In the genomic region with DNA sequence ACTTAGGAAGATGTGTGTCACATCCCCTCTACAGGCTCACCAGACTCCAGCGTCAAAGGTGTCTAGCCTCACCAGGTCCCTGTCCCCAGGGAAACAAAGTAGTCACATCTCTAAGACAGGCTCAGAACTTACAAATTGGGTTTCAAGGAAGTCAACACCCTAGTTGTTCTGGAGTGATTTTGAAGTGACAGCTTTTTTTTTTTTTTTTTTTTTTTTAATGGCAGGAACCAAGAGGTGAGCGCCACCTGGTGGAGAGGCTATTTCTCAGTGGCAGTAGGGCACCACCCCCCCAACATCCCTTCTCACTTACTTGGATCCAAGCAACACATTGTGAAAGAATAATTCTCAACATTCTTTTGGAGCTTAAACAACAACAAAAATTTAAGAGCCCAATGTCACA, we compare ENCODE assay signal across 8 mouse cellular contexts. TPM values are rescaled to one million over a fixed set of nuclear protein-coding genes. Genes with fewer than 3 reads are reported as not detected.
DNase-seq lines count a peak whose midpoint lies in the region; ATAC-seq and TF ChIP-seq lines count a peak whose summit lies in the region.

No protein-coding gene starts in this region.

- no peaks in the 10 kb centered on the region; the same call in 1 of the 2 replicates for H3K27me3 ChIP-seq in hindbrain, postnatal 0 days (ENCODE audit: insufficient read depth, low read length)
- H3K27me3 ChIP-seq in hindbrain, embryonic 14.5 days (ENCODE audit: control insufficient read depth, insufficient read depth, low read length) = no peaks in the 10 kb centered on the region
- no peaks in the 10 kb centered on the region for H3K27me3 ChIP-seq in G1E (ENCODE audit: insufficient read depth, low read length)
- no peaks in the 10 kb centered on the region for H3K27me3 ChIP-seq in limb, embryonic 11.5 days (ENCODE audit: control insufficient read depth, insufficient read depth, low read length)

- no peaks in the 10 kb centered on the region for H3K36me3 ChIP-seq in hindbrain, postnatal 0 days (ENCODE audit: insufficient read depth, low read length)
- no peaks in the 10 kb centered on the region for H3K36me3 ChIP-seq in hindbrain, embryonic 14.5 days (replicated peaks; ENCODE audit: control insufficient read depth, insufficient read depth)
- H3K36me3 ChIP-seq in G1E (replicated peaks) = no peaks in the 10 kb centered on the region
- H3K36me3 ChIP-seq in limb, embryonic 11.5 days (ENCODE audit: control insufficient read depth, insufficient read depth, low read length) = no peaks in the 10 kb centered on the region

- H3K4me3 ChIP-seq in hindbrain, postnatal 0 days (ENCODE audit: low read length) = no peak overlapping the region
- H3K4me3 ChIP-seq in hindbrain, embryonic 14.5 days (replicated peaks; ENCODE audit: low read length) = no peak overlapping the region
- H3K4me3 ChIP-seq in G1E (ENCODE audit: low read depth, low read length) = no peak overlapping the region
- no peak overlapping the region for H3K4me3 ChIP-seq in limb, embryonic 11.5 days (ENCODE audit: low read depth, low read length)

- H3K4me1 ChIP-seq in hindbrain, postnatal 0 days (ENCODE audit: insufficient read depth, low read length) = no peaks in the 10 kb centered on the region
- H3K4me1 ChIP-seq in hindbrain, embryonic 14.5 days (replicated peaks; ENCODE audit: control insufficient read depth, insufficient read depth, low read length) = no peaks in the 10 kb centered on the region
- peaks cover 18% of the 10 kb centered on the region for H3K4me1 ChIP-seq in G1E (ENCODE audit: insufficient read depth, low read depth, low read length)
- H3K4me1 ChIP-seq in limb, embryonic 11.5 days (ENCODE audit: control insufficient read depth, insufficient read depth, low read length) = no peaks in the 10 kb centered on the region

- no peak overlapping the region for H3K4me2 ChIP-seq in hindbrain, postnatal 0 days (ENCODE audit: low read depth, low read length)
- H3K4me2 ChIP-seq in hindbrain, embryonic 14.5 days (replicated peaks) = no peak overlapping the region
- no peak overlapping the region for H3K4me2 ChIP-seq in limb, embryonic 11.5 days (ENCODE audit: low read depth, severe bottlenecking)

- peak; percentile 64 for TF ChIP-seq CTCF in hindbrain, postnatal 0 days (IDR thresholded peaks at IDR 0.05; ENCODE audit: low read depth)
- 0 out of 2 replicates have a peak, but pooled peaks have one; percentile 23 for TF ChIP-seq CTCF in G1E (IDR thresholded peaks at IDR 0.05; ENCODE audit: low read depth, low read length)

- H3K9me3 ChIP-seq in hindbrain, postnatal 0 days (ENCODE audit: low read length) = no peaks in the 10 kb centered on the region
- H3K9me3 ChIP-seq in hindbrain, embryonic 14.5 days (ENCODE audit: control insufficient read depth, low read length) = no peaks in the 10 kb centered on the region
- H3K9me3 ChIP-seq in G1E (replicated peaks) = no peaks in the 10 kb centered on the region
- H3K9me3 ChIP-seq in limb, embryonic 11.5 days (ENCODE audit: control insufficient read depth, low read length) = no peaks in the 10 kb centered on the region

- peak; percentile 56 for DNase-seq in hindbrain, postnatal 0 days (ENCODE audit: low spot score)
- no peak for DNase-seq in hindbrain, embryonic 14.5 days (ENCODE audit: low spot score)
- no peak for DNase-seq in G1E (ENCODE audit: low spot score)
- peak; percentile 17 for DNase-seq in c-Kit-negative CD71-positive TER-119-positive erythroid progenitor cells, embryonic 14.5 days (ENCODE audit: low read depth, low spot score)
- peak; percentile 36 to 64 for DNase-seq in heart, adult 9 months (ENCODE audit: low spot score in 2 of 2)
- DNase-seq in limb, embryonic 11.5 days (ENCODE audit: low spot score) = peak; percentile 58
- DNase-seq in right cerebral cortex, adult 2 months (ENCODE audit: low spot score in 2 of 2) = peak; percentile 51 to 68
- DNase-seq in urinary bladder, postnatal 36 days (ENCODE audit: low spot score in 2 of 2) = peak; percentile 37 to 65

- H3K27ac ChIP-seq in hindbrain, postnatal 0 days = no peak overlapping the region
- no peak overlapping the region for H3K27ac ChIP-seq in hindbrain, embryonic 14.5 days
- H3K27ac ChIP-seq in limb, embryonic 11.5 days (replicated peaks; ENCODE audit: low read depth, low read length) = no peak overlapping the region

- H3K9ac ChIP-seq in hindbrain, postnatal 0 days (replicated peaks; ENCODE audit: low read length) = no peak overlapping the region
- H3K9ac ChIP-seq in hindbrain, embryonic 14.5 days = no peak overlapping the region
- no peak overlapping the region for H3K9ac ChIP-seq in limb, embryonic 11.5 days (ENCODE audit: low read length)

- no peak for ATAC-seq in hindbrain, postnatal 0 days
- ATAC-seq in hindbrain, embryonic 14.5 days (ENCODE audit: low FRiP score) = no peak
- ATAC-seq in G1E (ENCODE audit: extremely low read depth, insufficient number of reproducible peaks, low FRiP score, poor library complexity, severe bottlenecking) = no peak
- ATAC-seq in limb, embryonic 11.5 days (ENCODE audit: insufficient number of reproducible peaks, low FRiP score, low TSS enrichment, low read depth) = no peak

- WGBS in hindbrain, postnatal 0 days = 40% methylated on average over 2 of the region's 2 CpGs
- 40% methylated on average over 2 of the region's 2 CpGs for WGBS in hindbrain, embryonic 14.5 days
- 50% methylated on average over 2 of the region's 2 CpGs for WGBS in limb, embryonic 11.5 days

RNA-seq across cellular contexts. Expression of a gene that starts 59.2 kb away (rescaled TPM):
- total RNA-seq in hindbrain, postnatal 0 days (2014; rRNA removed) = not detected in 2 replicates
- 0.19 TPM in 1 of 2 replicates, not detected in the other for polyA plus RNA-seq in hindbrain, postnatal 0 days (2015; fragmentation: Nextera tagmentation; extraction: Ambion mirVana)
- not detected in 2 replicates for polyA plus RNA-seq in hindbrain, embryonic 14.5 days (2014; fragmentation: Nextera tagmentation; extraction: Ambion mirVana)
- total RNA-seq in G1E (2014; fragmentation: Nextera tagmentation) (not detected in 2 replicates), G1E (2017) (not detected in 2 replicates)
- polyA plus RNA-seq in G1E (2012) = not detected in 2 replicates
- not detected in 2 replicates for polyA plus RNA-seq in limb, embryonic 11.5 days (2014; fragmentation: Nextera tagmentation; extraction: Ambion mirVana)

Comparison
In these comparisons a context has a peak if more than half of its experiments do, and no peak if none do; other contexts are left out.
1. DNase-seq: peak in hindbrain, postnatal 0 days (single experiment), c-Kit-negative CD71-positive TER-119-positive erythroid progenitor cells, embryonic 14.5 days (single experiment), heart, adult 9 months (2 of 2), limb, embryonic 11.5 days (single experiment), right cerebral cortex, adult 2 months (2 of 2) and urinary bladder, postnatal 36 days (2 of 2); none in hindbrain, embryonic 14.5 days (single experiment) and G1E (single experiment).